ENCODE assay signal across 9 mouse cellular contexts in the genomic region with DNA sequence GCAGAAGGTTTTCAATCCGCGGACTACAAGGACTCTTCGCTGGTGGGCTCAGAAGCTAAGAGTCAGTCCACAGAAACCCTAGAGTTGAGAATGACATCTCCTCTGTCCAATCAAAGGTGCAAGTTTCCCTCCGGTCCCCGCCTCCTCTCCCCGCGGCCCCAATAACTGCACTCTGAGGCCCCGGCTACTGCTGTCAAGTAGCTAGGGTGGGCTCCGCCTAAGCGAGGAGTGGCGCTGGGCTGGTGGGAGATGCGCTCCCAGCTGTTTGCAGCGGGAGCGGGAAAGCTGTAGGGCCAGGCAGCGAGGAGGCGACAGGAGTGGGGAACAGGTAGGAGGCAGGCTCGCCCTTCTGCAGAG. TPM values are rescaled to one million over a fixed set of nuclear protein-coding genes. Genes with fewer than 3 reads are reported as not detected.
DNase-seq lines count a peak whose midpoint lies in the region; ATAC-seq and TF ChIP-seq lines count a peak whose summit lies in the region.
"Had no signal": no experiment of that assay in that cellular context is flagged by ENCODE, and none has a peak within 500 bp of the region (broad histone marks: within the 10 kb centered on the region; RNA-seq: fewer than 3 reads in every experiment).

Gene Cntn1, plus strand, starts transcription at position 170 of the 357 bp plus-strand sequence.

- peak within 1 kb of the TSS; percentile 96 for H3K4me2 ChIP-seq in heart, embryonic 13.5 days
- H3K4me2 ChIP-seq in heart, postnatal 0 days (ENCODE audit: low read depth, low read length) = peak within 1 kb of the TSS; percentile 67
- H3K4me2 ChIP-seq in liver, embryonic 12.5 days = peak within 1 kb of the TSS; percentile 61

- no peak within 1 kb of the TSS for H3K27ac ChIP-seq in heart, embryonic 13.5 days (replicated peaks)
- no peak within 1 kb of the TSS for H3K27ac ChIP-seq in heart, postnatal 0 days (ENCODE audit: low read depth)
- H3K27ac ChIP-seq in liver, embryonic 12.5 days = no peak within 1 kb of the TSS

- no peaks in the 10 kb centered on the region for H3K9me3 ChIP-seq in heart, embryonic 13.5 days
- no peaks in the 10 kb centered on the region for H3K9me3 ChIP-seq in heart, postnatal 0 days (replicated peaks; ENCODE audit: control insufficient read depth, low read length)
- H3K9me3 ChIP-seq in liver, embryonic 12.5 days (replicated peaks) = no peaks in the 10 kb centered on the region

- peaks cover 12% of the 10 kb centered on the region for H3K4me1 ChIP-seq in heart, embryonic 13.5 days
- H3K4me1 ChIP-seq in heart, postnatal 0 days (ENCODE audit: control insufficient read depth, insufficient read depth) = peaks cover 3% of the 10 kb centered on the region; the same call in 1 of the 2 replicates
- no peaks in the 10 kb centered on the region for H3K4me1 ChIP-seq in liver, embryonic 12.5 days

- no peak for TF ChIP-seq CTCF in heart, postnatal 0 days (IDR thresholded peaks at IDR 0.05; ENCODE audit: low read depth)

- ATAC-seq in heart, embryonic 13.5 days (ENCODE audit: extremely low read depth, insufficient number of reproducible peaks, low FRiP score, low TSS enrichment) = peak; percentile 80
- ATAC-seq in heart, postnatal 0 days (ENCODE audit: insufficient read depth, low read depth) = peak; percentile 27; the same call in 1 of the 2 replicates
- ATAC-seq in liver, embryonic 12.5 days = no peak
- no peak for ATAC-seq in granulocyte monocyte progenitor cell, adult 5-6 weeks (replicated peaks; ENCODE audit: poor library complexity, severe bottlenecking)

- peaks cover 38% of the 10 kb centered on the region for H3K27me3 ChIP-seq in heart, embryonic 13.5 days (replicated peaks)
- peaks cover 21% of the 10 kb centered on the region for H3K27me3 ChIP-seq in heart, postnatal 0 days (ENCODE audit: control insufficient read depth, insufficient read depth, low read length)
- peaks cover 20% of the 10 kb centered on the region for H3K27me3 ChIP-seq in liver, embryonic 12.5 days (replicated peaks)

- under 1% methylated on average over 17 of the region's 17 CpGs for WGBS in heart, embryonic 13.5 days
- WGBS in heart, postnatal 0 days = 2% methylated on average over 17 of the region's 17 CpGs
- WGBS in liver, embryonic 12.5 days (ENCODE audit: insufficient replicate concordance) = 4% methylated on average over 17 of the region's 17 CpGs

- H3K36me3 ChIP-seq in heart, embryonic 13.5 days = no peaks in the 10 kb centered on the region
- no peaks in the 10 kb centered on the region for H3K36me3 ChIP-seq in heart, postnatal 0 days (replicated peaks; ENCODE audit: control insufficient read depth, insufficient read depth, low read length)
- no peaks in the 10 kb centered on the region for H3K36me3 ChIP-seq in liver, embryonic 12.5 days

- H3K4me3 ChIP-seq in heart, embryonic 13.5 days = peak within 1 kb of the TSS; percentile 62
- peak within 1 kb of the TSS; percentile 38 for H3K4me3 ChIP-seq in heart, postnatal 0 days (ENCODE audit: low read depth, low read length)
- H3K4me3 ChIP-seq in liver, embryonic 12.5 days = peak within 1 kb of the TSS; percentile 29

- TF ChIP-seq EP300 in heart, postnatal 0 days (IDR thresholded peaks at IDR 0.05; ENCODE audit: low read depth) = no peak

- H3K9ac ChIP-seq in heart, embryonic 13.5 days = peak within 1 kb of the TSS; percentile 73
- 0 out of 2 replicates have a peak within 1 kb of the TSS, but pooled peaks have one; percentile 15 for H3K9ac ChIP-seq in heart, postnatal 0 days (replicated peaks; ENCODE audit: low read depth, low read length)
- no peak within 1 kb of the TSS for H3K9ac ChIP-seq in liver, embryonic 12.5 days

- no peak for DNase-seq in heart, adult 8-10 months (ENCODE audit: low spot score)
- DNase-seq in embryo, embryonic 9.5 days (ENCODE audit: extremely low spot score) = peak; percentile 87
- peak; percentile 6 for DNase-seq in heart, postnatal 0 days (ENCODE audit: low spot score)
- peak; percentile 75 to 81 for DNase-seq in kidney, postnatal 4 days
- peak; percentile 38 for DNase-seq in retina, adult 2 months (ENCODE audit: low read depth, low spot score)

RNA-seq across cellular contexts. Expression of gene Cntn1, which starts in this region (rescaled TPM):
- 0.43 and 0.50 TPM in 2 replicates for polyA plus RNA-seq in heart, embryonic 13.5 days (2015; fragmentation: Nextera tagmentation; extraction: Ambion mirVana)
- under 1 TPM; 0.05 to 0.09 (median 0.07) TPM for total RNA-seq in heart, adult 8-10 months (2022)
- 0.04 and 0.31 TPM in 2 replicates for total RNA-seq in heart, postnatal 0 days (2014; rRNA removed; ENCODE audit: low replicate concordance)
- 0.08 TPM in 2 replicates for polyA plus RNA-seq in heart, postnatal 0 days (2015; fragmentation: Nextera tagmentation; extraction: Ambion mirVana)
- 0.10 and 0.11 TPM in 2 replicates for polyA plus RNA-seq in liver, embryonic 12.5 days (2016; fragmentation: Nextera tagmentation; extraction: Ambion mirVana)
- total RNA-seq in granulocyte monocyte progenitor cell, adult 5-6 weeks (2014; fragmentation: Nextera tagmentation) = not detected in 2 replicates
- total RNA-seq in granulocyte monocyte progenitor cell, adult 5-6 weeks (2017) = not detected in 2 replicates
- total RNA-seq: hematopoietic stem cell, adult 5-6 weeks had no signal

Comparison
In these comparisons a context has a peak if more than half of its experiments do, and no peak if none do; other contexts are left out.
1. Peak in ATAC-seq, H3K4me3 ChIP-seq, H3K9ac ChIP-seq and H3K4me2 ChIP-seq in heart, embryonic 13.5 days; RNA of the gene not detected or under 1 TPM.
2. Peak in DNase-seq, ATAC-seq, H3K4me3 ChIP-seq, H3K9ac ChIP-seq and H3K4me2 ChIP-seq in heart, postnatal 0 days; RNA of the gene not detected or under 1 TPM.